Mouse (Mus musculus): Measurements from ENCODE around the gene Clba1.

DNA sequence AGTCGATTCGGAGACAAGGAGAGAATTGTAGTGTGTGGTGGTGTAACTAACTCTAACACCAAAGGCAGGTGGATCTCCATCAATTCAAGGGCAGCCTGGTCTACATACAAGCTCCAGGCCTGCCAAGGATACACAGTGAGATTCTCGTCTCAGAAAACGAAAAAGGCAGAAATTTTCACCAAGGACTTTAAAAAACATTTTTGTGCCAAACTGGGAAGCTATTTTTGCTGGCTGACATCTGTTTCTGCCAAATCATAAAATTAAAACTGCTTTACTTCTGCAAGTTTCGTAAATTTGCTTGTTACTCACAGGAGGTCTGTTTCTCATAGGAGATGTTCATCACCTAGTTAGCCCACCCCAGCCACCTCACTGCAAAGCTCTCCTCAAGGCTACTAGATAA is 17.2 kb downstream of the Clba1 start:
- TF ChIP-seq POLR2A (IDR thresholded peaks at IDR 0.05; ENCODE audit: control insufficient read depth, low read depth, low read length): no peak
- TF ChIP-seq CTCF (IDR thresholded peaks at IDR 0.05; ENCODE audit: control insufficient read depth, insufficient read depth, insufficient replicate concordance, low read depth, low read length): no peak

Data from testis, adult 2 months (tissue).